Mouse (Mus musculus) intestine, postnatal 0 days (tissue): Measurements from ENCODE around the gene Cwc27. TPM values are rescaled to one million over a fixed set of nuclear protein-coding genes. Genes with fewer than 3 reads are reported as not detected.

Source experiments
- ATAC-seq: fragments of 200-750 bp; cut with Nextera tagmentation; 2 replicates; pipeline ENCODE4 v1.8.0; 2017; ENCODE audit warnings: mild to moderate bottlenecking, moderate TSS enrichment, moderate library complexity
- H3K27ac ChIP-seq: fragments of 300-500 bp; sonication (generic); 2 replicates; pipeline ENCODE4 v1.5.1; 2014; ENCODE audit warnings: mild to moderate bottlenecking, low read depth, low read length, moderate library complexity
- H3K27me3 ChIP-seq: fragments of 300-500 bp; sonication (generic); replicated peaks from 2 replicates; pipeline ENCODE4 v1.6.1; 2014; ENCODE audit warnings: low read length, mixed read lengths; ENCODE audit not compliant: control insufficient read depth, insufficient read depth
- H3K36me3 ChIP-seq: fragments of 300-500 bp; sonication (generic); 2 replicates; pipeline ENCODE4 v1.6.1; 2014; ENCODE audit warnings: mild to moderate bottlenecking, moderate library complexity; ENCODE audit not compliant: control insufficient read depth, insufficient read depth
- H3K4me1 ChIP-seq: fragments of 300-500 bp; sonication (generic); replicated peaks from 2 replicates; pipeline ENCODE4 v1.6.1; 2014; ENCODE audit warnings: antibody characterized with exemption, low read length, mixed read lengths; ENCODE audit not compliant: control insufficient read depth, insufficient read depth
- H3K4me2 ChIP-seq: fragments of 300-500 bp; sonication (generic); replicated peaks from 2 replicates; pipeline ENCODE4 v1.6.1; 2014; ENCODE audit warnings: low read depth, mild to moderate bottlenecking, moderate library complexity
- H3K4me3 ChIP-seq: fragments of 300-500 bp; sonication (generic); 2 replicates; pipeline ENCODE4 v1.5.1; 2014; ENCODE audit warnings: low read depth, low read length
- H3K9ac ChIP-seq: fragments of 300-500 bp; sonication (generic); 2 replicates; pipeline ENCODE4 v1.6.1; 2014; ENCODE audit warnings: mild to moderate bottlenecking, low read depth, low read length
- H3K9me3 ChIP-seq: fragments of 300-500 bp; sonication (generic); 2 replicates; pipeline ENCODE4 v1.6.1; 2016; ENCODE audit warnings: mixed run types; ENCODE audit not compliant: control insufficient read depth
- CTCF ChIP-seq: sonication (generic); IDR thresholded peaks from 2 replicates; pipeline ENCODE4 v1.5.1; 2016; ENCODE audit warnings: low read depth, mild to moderate bottlenecking, control low read depth, antibody characterized with exemption, moderate library complexity
- WGBS: fragments of 180-500 bp; shearing (Covaris S2); extraction: QIAGEN DNeasy Blood & Tissue Kit; methylation state at CpG from one replicate; pipeline ENCODE4 v1.1.7; 2014; 5-methylcytosine and 5-hydroxymethylcytosine counted together
- polyA plus RNA-seq: library from polyadenylated mRNA; unstranded; fragments of >200 nt; fragmentation: Nextera tagmentation; extraction: Ambion mirVana; gene quantifications from 2 replicates; pipeline ENCODE4 v1.2.1, GENCODE M21; 2015

The Cwc27 gene
- polyA plus RNA-seq, 1 experiment from 2014 or later: 15.6 TPM

- no peaks in the 10 kb centered on the region for H3K27me3 ChIP-seq
- no peak overlapping the region for H3K4me2 ChIP-seq
- H3K36me3 ChIP-seq: no peaks in the 10 kb centered on the region
- TF ChIP-seq CTCF: no peak
- no peaks in the 10 kb centered on the region for H3K9me3 ChIP-seq
- H3K27ac ChIP-seq: no peak overlapping the region
- no peak overlapping the region for H3K4me3 ChIP-seq
- H3K9ac ChIP-seq: no peak overlapping the region
- no peak for ATAC-seq
- no peaks in the 10 kb centered on the region for H3K4me1 ChIP-seq
- WGBS: 89% methylated on average over 1 of the region's 1 CpGs
Observed at GRCm38 (mm10) chr13:104759381-104759780, 57.6 kb downstream of the Cwc27 start.

- Histone ChIP-seq H3K36me3 (no peaks in the 10 kb centered on the region), H3K9ac (no peak overlapping the region), H3K27ac (no peak overlapping the region), H3K4me2 (no peak overlapping the region), H3K4me1 (no peaks in the 10 kb centered on the region), H3K4me3 (no peak overlapping the region), H3K27me3 (no peaks in the 10 kb centered on the region), H3K9me3 (no peaks in the 10 kb centered on the region)
- no peak for ATAC-seq
- no peak for TF ChIP-seq CTCF
Observed at GRCm38 (mm10) chr13:104747032-104747431, 69.9 kb downstream of the Cwc27 start.

GRCm38 (mm10) chr13:104742866-104743265 lies 74.1 kb downstream of the Cwc27 start:
- no peaks in the 10 kb centered on the region for H3K27me3 ChIP-seq
- H3K4me3 ChIP-seq: no peak overlapping the region
- H3K9me3 ChIP-seq: no peaks in the 10 kb centered on the region
- no peak overlapping the region for H3K9ac ChIP-seq
- ATAC-seq: no peak
- no peak overlapping the region for H3K4me2 ChIP-seq
- WGBS: 87% methylated on average over 4 of the region's 4 CpGs
- no peaks in the 10 kb centered on the region for H3K4me1 ChIP-seq
- no peak for TF ChIP-seq CTCF
- no peak overlapping the region for H3K27ac ChIP-seq
- H3K36me3 ChIP-seq: no peaks in the 10 kb centered on the region

GRCm38 (mm10) chr13:104729261-104730046 lies 87.5 kb downstream of the Cwc27 start:
- Histone ChIP-seq H3K9me3 (no peaks in the 10 kb centered on the region), H3K36me3 (no peaks in the 10 kb centered on the region), H3K27me3 (no peaks in the 10 kb centered on the region), H3K27ac (no peak overlapping the region), H3K9ac (no peak overlapping the region), H3K4me2 (no peak overlapping the region), H3K4me3 (no peak overlapping the region), H3K4me1 (no peaks in the 10 kb centered on the region)
- ATAC-seq: no peak
- 33% methylated on average over 3 of the region's 3 CpGs for WGBS
- TF ChIP-seq CTCF: no peak

GRCm38 (mm10) chr13:104727681-104728080 lies 89.3 kb downstream of the Cwc27 start:
- no peaks in the 10 kb centered on the region for H3K36me3 ChIP-seq
- H3K27me3 ChIP-seq: no peaks in the 10 kb centered on the region
- no peak for ATAC-seq
- WGBS: 81% methylated on average over 2 of the region's 2 CpGs
- H3K27ac ChIP-seq: no peak overlapping the region
- no peak overlapping the region for H3K9ac ChIP-seq
- no peak overlapping the region for H3K4me3 ChIP-seq
- no peaks in the 10 kb centered on the region for H3K4me1 ChIP-seq
- H3K9me3 ChIP-seq: no peaks in the 10 kb centered on the region
- H3K4me2 ChIP-seq: no peak overlapping the region
- no peak for TF ChIP-seq CTCF

GRCm38 (mm10) chr13:104720133-104720532 lies 96.8 kb downstream of the Cwc27 start:
- H3K4me2 ChIP-seq: no peak overlapping the region
- no peaks in the 10 kb centered on the region for H3K9me3 ChIP-seq
- no peaks in the 10 kb centered on the region for H3K27me3 ChIP-seq
- TF ChIP-seq CTCF: no peak
- ATAC-seq: no peak
- no peak overlapping the region for H3K9ac ChIP-seq
- H3K4me3 ChIP-seq: no peak overlapping the region
- H3K27ac ChIP-seq: no peak overlapping the region
- H3K4me1 ChIP-seq: no peaks in the 10 kb centered on the region
- no peaks in the 10 kb centered on the region; the same call in 1 of the 2 replicates for H3K36me3 ChIP-seq
- 74% methylated on average over 5 of the region's 5 CpGs for WGBS
